Mouse (Mus musculus) liver, postnatal 0 days (tissue): ENCODE results near the gene Adamts4.

Source experiments
- CTCF ChIP-seq: sonication (generic); IDR thresholded peaks from 2 replicates; pipeline ENCODE4 v1.5.1; 2016; ENCODE audit warnings: antibody characterized with exemption, low read depth
- EP300 ChIP-seq: IDR thresholded peaks from 2 replicates; pipeline ENCODE4 v1.6.1; 2016; ENCODE audit warnings: antibody characterized with exemption, low read depth, mild to moderate bottlenecking

- TF ChIP-seq CTCF (no peak), EP300 (no peak)
Observed at GRCm38 (mm10) chr1:171240911-171241310, 9.3 kb upstream of the Adamts4 start.
